Mouse (Mus musculus) right cerebral cortex, postnatal 4 days (tissue): ENCODE measurements at regions not wholly inside any gene's neighbourhood (a gene's known extent, or its start where the extent isn't known, plus 50 kb on each side); places are given as distances from the start of the nearest gene placed in this dataset.

Experiments
- DNase-seq: peaks from one replicate; pipeline ENCODE4 v3.0.0-alpha.2; 2022

GRCm38 (mm10) chr4:53217608-53218290, 58.1 kb upstream of the Abca1 start:
- DNase-seq = peak; percentile 62

GRCm38 (mm10) chr4:53212541-53212940, 52.8 kb upstream of the Abca1 start:
- no peak for DNase-seq

GRCm38 (mm10) chr4:53210685-53211084, 51.0 kb upstream of the Abca1 start:
- DNase-seq = no peak
